Mouse (Mus musculus) cerebellum, adult 2 months (tissue): ENCODE results near the gene Kansl1.

ENCODE experiments used
- CTCF ChIP-seq: fragments of 200-500 bp; IDR thresholded peaks from 2 replicates; pipeline ENCODE4 v1.5.1; 2011; ENCODE audit warnings: low read depth, mild to moderate bottlenecking, control low read depth, low read length, moderate library complexity, borderline replicate concordance; ENCODE audit not compliant: insufficient read depth
- POLR2A ChIP-seq: fragments of 200-500 bp; IDR thresholded peaks from 2 replicates; pipeline ENCODE4 v1.6.1; 2011; ENCODE audit warnings: low read length, control low read depth, borderline replicate concordance; ENCODE audit not compliant: insufficient read depth

DNA sequence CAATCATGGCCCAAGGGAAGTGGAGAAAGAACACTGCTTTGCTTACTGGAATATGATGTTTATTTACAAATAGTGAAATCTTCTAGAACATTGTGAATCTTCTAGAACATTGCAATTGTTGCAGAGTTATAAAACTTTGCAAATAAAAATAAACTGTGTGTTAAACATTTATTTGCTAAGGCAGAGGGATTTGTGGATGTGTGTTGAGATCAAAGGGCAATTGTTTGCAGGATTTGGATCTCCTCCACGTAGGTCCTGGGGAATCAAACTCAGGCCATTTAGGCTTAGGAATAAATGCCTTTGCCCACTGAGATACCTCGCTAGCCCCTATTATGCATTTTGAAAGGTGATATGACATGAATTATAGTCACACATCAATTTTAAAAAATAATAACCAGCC lies 61.3 kb downstream of the Kansl1 start:
- TF ChIP-seq CTCF (no peak), POLR2A (no peak)
